Mouse (Mus musculus): Measurements from ENCODE around the gene Vstm5. TPM values are rescaled to one million over a fixed set of nuclear protein-coding genes. Genes with fewer than 3 reads are reported as not detected.
"Not testable (repeated sequence)": the region's sequence is repeated elsewhere in the genome, so short reads cannot be mapped to it uniquely, and the experiment has no call there.

Gene Vstm5
- 1.7 and 1.8 TPM in 2 replicates for polyA plus RNA-seq (2011; ENCODE audit: insufficient read depth, insufficient read length, low read depth, missing spikeins)

DNA sequence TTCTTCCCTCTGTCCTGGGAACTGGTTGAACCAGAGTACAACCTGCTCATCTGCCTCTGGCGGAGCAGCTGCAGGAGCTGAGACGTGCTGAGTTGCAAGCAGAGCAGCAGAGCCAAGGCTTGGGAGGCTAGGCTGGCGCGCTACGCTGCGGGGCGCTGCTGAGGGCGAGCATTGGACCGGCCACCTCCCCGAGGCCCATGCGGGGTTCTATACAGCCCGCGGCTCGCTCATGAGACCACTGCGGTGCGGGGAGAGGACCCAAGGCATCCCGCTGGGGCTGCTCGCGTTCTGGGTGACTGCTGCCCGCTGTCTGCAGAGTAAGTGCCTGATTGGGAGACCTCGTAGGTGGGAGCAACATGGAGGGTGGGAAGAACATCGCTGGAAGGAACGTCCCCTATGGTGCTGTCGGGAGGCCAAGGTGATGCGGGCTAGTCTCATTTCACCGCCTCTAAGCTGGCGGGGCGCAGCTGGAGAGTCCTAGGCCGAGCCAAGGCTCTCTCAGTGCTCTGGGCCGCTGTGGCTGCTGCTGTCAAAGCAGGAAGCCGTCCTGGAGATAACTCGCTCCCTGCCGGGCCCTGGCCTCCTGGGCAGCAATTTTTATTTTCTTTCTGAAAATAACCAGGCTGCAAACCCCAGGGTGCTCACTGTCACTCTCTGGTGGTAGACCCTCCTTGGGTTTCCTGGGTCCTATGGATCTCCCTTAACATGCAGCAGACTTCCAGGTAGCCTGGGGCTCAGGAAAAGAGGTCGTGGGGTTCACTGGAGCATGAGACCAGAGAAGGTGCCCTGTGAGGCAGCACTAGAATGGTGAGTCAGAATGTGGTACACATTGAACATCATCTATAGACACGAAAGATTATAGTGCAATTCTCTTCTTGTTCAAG lies at the start of gene Vstm5:
Gene Vstm5 (plus strand): TSS at position 4 of the 884 bp plus-strand sequence.
- Histone ChIP-seq H3K9me3 (replicated peaks; ENCODE audit: control insufficient read depth, insufficient read depth, low read length, poor library complexity, severe bottlenecking) (no peaks in the 10 kb centered on the region), H3K36me3 (ENCODE audit: control insufficient read depth, insufficient read depth, low read length, poor library complexity, severe bottlenecking) (no peaks in the 10 kb centered on the region), H3K4me1 (ENCODE audit: control insufficient read depth, insufficient read depth, low read length) (peaks cover 5% of the 10 kb centered on the region), H3K27ac (ENCODE audit: insufficient read depth, low read length) (peak within 1 kb of the TSS; percentile 43; the same call in 1 of the 2 replicates), H3K27me3 (ENCODE audit: control insufficient read depth, insufficient read depth, low read length, poor library complexity, severe bottlenecking) (no peaks in the 10 kb centered on the region), H3K9ac (ENCODE audit: low read depth, poor library complexity, severe bottlenecking) (peak within 1 kb of the TSS; percentile 9; the same call in 1 of the 2 replicates), H3K4me3 (ENCODE audit: low read depth, low read length) (peak within 1 kb of the TSS; percentile 51)
- TF ChIP-seq CTCF (IDR thresholded peaks at IDR 0.05; ENCODE audit: low read depth, low read length) = no peak
- TF ChIP-seq POLR2A (IDR thresholded peaks at IDR 0.05; ENCODE audit: insufficient read depth, low read length) = no peak
- TF ChIP-seq EP300 (IDR thresholded peaks at IDR 0.05; ENCODE audit: insufficient read depth, low read depth, low read length) = no peak

DNA sequence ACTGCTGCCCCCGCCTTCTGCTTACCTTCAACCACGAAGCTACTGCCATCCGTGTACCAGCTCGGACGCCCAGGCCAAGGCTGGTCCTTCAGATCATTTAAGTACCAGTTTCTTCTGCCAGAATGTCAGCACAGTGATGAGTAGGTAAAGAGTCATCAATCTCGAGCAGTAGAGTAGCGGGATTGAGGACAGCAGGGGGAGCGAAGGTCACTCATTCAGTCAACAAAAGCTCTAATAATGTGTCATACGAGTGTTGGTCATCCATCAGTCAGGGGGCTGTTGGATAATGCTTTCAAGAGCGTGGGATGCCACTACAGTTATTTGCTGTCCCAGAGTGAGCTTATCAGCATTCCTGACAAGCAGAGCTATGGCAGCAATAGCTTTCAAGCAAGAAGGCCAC lies 44.0 kb upstream of the Vstm5 start:
- H3K27me3 ChIP-seq (ENCODE audit: control insufficient read depth, insufficient read depth, low read length, poor library complexity, severe bottlenecking); H3K4me1 ChIP-seq (ENCODE audit: control insufficient read depth, insufficient read depth, low read length); H3K9ac ChIP-seq (ENCODE audit: low read depth, poor library complexity, severe bottlenecking); H3K27ac ChIP-seq (ENCODE audit: insufficient read depth, low read length); H3K4me3 ChIP-seq (ENCODE audit: low read depth, low read length); H3K36me3 ChIP-seq (ENCODE audit: control insufficient read depth, insufficient read depth, low read length, poor library complexity, severe bottlenecking); H3K9me3 ChIP-seq (replicated peaks; ENCODE audit: control insufficient read depth, insufficient read depth, low read length, poor library complexity, severe bottlenecking): not testable (repeated sequence)

DNA sequence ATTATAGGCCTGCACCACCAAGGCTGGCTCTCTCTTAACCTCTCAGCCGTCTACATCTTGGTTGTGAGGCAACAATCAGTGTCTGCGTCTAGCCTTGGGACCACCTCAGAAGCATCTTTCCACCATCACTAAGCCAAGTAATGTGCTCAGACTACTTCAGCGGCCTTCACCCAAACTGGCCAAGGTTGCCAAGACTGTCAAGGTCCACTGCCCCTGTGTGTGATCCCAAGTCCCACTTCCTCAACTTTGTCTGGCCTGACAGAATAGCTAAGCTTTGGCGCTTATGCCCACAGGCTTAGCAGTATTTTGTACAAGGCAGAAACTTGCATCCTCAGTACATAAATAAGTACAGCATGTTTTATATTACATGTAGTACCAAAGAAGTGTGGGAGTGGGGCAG lies 32.2 kb upstream of the Vstm5 start:
- Histone ChIP-seq H3K27me3 (ENCODE audit: control insufficient read depth, insufficient read depth, low read length, poor library complexity, severe bottlenecking) (no peaks in the 10 kb centered on the region), H3K36me3 (ENCODE audit: control insufficient read depth, insufficient read depth, low read length, poor library complexity, severe bottlenecking) (no peaks in the 10 kb centered on the region), H3K27ac (ENCODE audit: insufficient read depth, low read length) (no peak overlapping the region), H3K9ac (ENCODE audit: low read depth, poor library complexity, severe bottlenecking) (no peak overlapping the region), H3K4me3 (ENCODE audit: low read depth, low read length) (no peak overlapping the region), H3K4me1 (ENCODE audit: control insufficient read depth, insufficient read depth, low read length) (no peaks in the 10 kb centered on the region), H3K9me3 (replicated peaks; ENCODE audit: control insufficient read depth, insufficient read depth, low read length, poor library complexity, severe bottlenecking) (no peaks in the 10 kb centered on the region)
- TF ChIP-seq EP300 (IDR thresholded peaks at IDR 0.05; ENCODE audit: insufficient read depth, low read depth, low read length) = no peak
- TF ChIP-seq CTCF (IDR thresholded peaks at IDR 0.05; ENCODE audit: low read depth, low read length) = no peak
- no peak for TF ChIP-seq POLR2A (IDR thresholded peaks at IDR 0.05; ENCODE audit: insufficient read depth, low read length)

DNA sequence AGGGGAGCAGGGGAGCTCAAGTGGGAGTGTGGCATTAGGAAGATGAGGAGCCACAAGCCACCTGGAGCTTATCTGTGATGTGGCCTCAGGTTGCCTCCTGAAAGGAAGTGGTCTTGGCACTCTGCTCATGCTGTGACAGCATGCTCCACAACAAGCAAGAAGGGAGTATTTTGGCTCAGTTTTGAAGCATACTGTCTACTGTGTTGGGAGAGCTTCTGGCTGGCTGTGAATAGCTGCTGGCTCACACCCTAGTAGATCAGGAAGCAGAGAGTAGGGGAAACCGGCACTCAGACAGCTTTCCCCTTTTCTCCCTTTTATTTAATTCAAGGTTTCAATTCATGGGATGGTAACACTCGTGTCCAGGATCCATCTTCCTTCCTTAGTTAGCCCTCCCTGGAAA lies 29.5 kb upstream of the Vstm5 start:
- H3K4me1 ChIP-seq (ENCODE audit: control insufficient read depth, insufficient read depth, low read length) = no peaks in the 10 kb centered on the region
- TF ChIP-seq POLR2A (IDR thresholded peaks at IDR 0.05; ENCODE audit: insufficient read depth, low read length) (no peak), EP300 (IDR thresholded peaks at IDR 0.05; ENCODE audit: insufficient read depth, low read depth, low read length) (no peak), CTCF (IDR thresholded peaks at IDR 0.05; ENCODE audit: low read depth, low read length) (no peak)

DNA sequence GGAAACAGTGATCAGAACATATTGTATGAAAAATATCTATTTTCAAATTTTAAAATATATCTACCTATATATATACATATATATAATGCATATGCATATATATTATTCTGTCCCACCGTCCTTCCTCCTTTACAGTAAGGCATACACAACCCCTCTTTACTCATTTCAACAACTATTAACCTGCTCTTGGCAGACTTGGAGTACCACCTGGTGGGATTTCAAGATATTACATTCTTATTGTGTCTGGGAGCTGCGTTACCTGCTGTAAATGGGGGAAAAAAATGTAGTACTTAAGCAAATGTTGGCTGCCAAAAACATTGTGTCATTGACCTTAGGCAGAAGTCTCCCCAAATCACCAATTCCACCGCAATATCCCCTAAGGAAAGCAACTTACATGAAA lies 27.0 kb upstream of the Vstm5 start:
- Histone ChIP-seq H3K36me3 (ENCODE audit: control insufficient read depth, insufficient read depth, low read length, poor library complexity, severe bottlenecking) (no peaks in the 10 kb centered on the region), H3K4me3 (ENCODE audit: low read depth, low read length) (no peak overlapping the region), H3K9me3 (replicated peaks; ENCODE audit: control insufficient read depth, insufficient read depth, low read length, poor library complexity, severe bottlenecking) (no peaks in the 10 kb centered on the region), H3K9ac (ENCODE audit: low read depth, poor library complexity, severe bottlenecking) (no peak overlapping the region), H3K27me3 (ENCODE audit: control insufficient read depth, insufficient read depth, low read length, poor library complexity, severe bottlenecking) (no peaks in the 10 kb centered on the region), H3K27ac (ENCODE audit: insufficient read depth, low read length) (no peak overlapping the region), H3K4me1 (ENCODE audit: control insufficient read depth, insufficient read depth, low read length) (no peaks in the 10 kb centered on the region)
- TF ChIP-seq POLR2A (IDR thresholded peaks at IDR 0.05; ENCODE audit: insufficient read depth, low read length) (no peak), CTCF (IDR thresholded peaks at IDR 0.05; ENCODE audit: low read depth, low read length) (no peak), EP300 (IDR thresholded peaks at IDR 0.05; ENCODE audit: insufficient read depth, low read depth, low read length) (no peak)

More for the DNA sequence above, 29.5 kb upstream of the Vstm5 start:
- no peak overlapping the region for H3K4me3 ChIP-seq (ENCODE audit: low read depth, low read length)
- H3K9ac ChIP-seq (ENCODE audit: low read depth, poor library complexity, severe bottlenecking) = no peak overlapping the region
- H3K9me3 ChIP-seq (replicated peaks; ENCODE audit: control insufficient read depth, insufficient read depth, low read length, poor library complexity, severe bottlenecking) = no peaks in the 10 kb centered on the region
- H3K27ac ChIP-seq (ENCODE audit: insufficient read depth, low read length) = no peak overlapping the region
- no peaks in the 10 kb centered on the region for H3K27me3 ChIP-seq (ENCODE audit: control insufficient read depth, insufficient read depth, low read length, poor library complexity, severe bottlenecking)
- H3K36me3 ChIP-seq (ENCODE audit: control insufficient read depth, insufficient read depth, low read length, poor library complexity, severe bottlenecking) = no peaks in the 10 kb centered on the region

DNA sequence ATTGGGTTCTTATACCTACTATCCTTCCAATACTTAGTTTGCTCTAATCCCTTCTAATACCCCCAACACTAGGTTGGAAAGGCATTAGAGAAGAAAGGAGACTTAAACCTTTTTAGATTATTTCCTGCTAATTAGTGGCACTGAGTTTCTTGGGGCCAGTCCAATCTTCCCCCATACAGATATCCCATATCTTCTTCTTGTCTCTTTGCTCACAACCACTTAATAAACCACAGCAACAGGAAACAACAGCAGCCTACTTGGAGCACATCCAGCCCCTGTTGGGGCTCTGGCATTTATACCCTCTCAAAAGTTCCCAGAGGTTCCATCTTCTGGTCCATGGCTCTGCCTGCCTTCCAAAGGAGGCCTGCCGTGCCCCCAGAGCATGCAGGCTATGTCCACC lies 25.1 kb upstream of the Vstm5 start:
- H3K9me3 ChIP-seq (replicated peaks; ENCODE audit: control insufficient read depth, insufficient read depth, low read length, poor library complexity, severe bottlenecking) = no peaks in the 10 kb centered on the region
- H3K27me3 ChIP-seq (ENCODE audit: control insufficient read depth, insufficient read depth, low read length, poor library complexity, severe bottlenecking) = no peaks in the 10 kb centered on the region
- TF ChIP-seq EP300 (IDR thresholded peaks at IDR 0.05; ENCODE audit: insufficient read depth, low read depth, low read length) = no peak
- no peak for TF ChIP-seq CTCF (IDR thresholded peaks at IDR 0.05; ENCODE audit: low read depth, low read length)
- TF ChIP-seq POLR2A (IDR thresholded peaks at IDR 0.05; ENCODE audit: insufficient read depth, low read length) = no peak
- H3K4me1 ChIP-seq (ENCODE audit: control insufficient read depth, insufficient read depth, low read length) = no peaks in the 10 kb centered on the region
- H3K9ac ChIP-seq (ENCODE audit: low read depth, poor library complexity, severe bottlenecking) = no peak overlapping the region
- no peaks in the 10 kb centered on the region for H3K36me3 ChIP-seq (ENCODE audit: control insufficient read depth, insufficient read depth, low read length, poor library complexity, severe bottlenecking)
- H3K27ac ChIP-seq (ENCODE audit: insufficient read depth, low read length) = no peak overlapping the region
- H3K4me3 ChIP-seq (ENCODE audit: low read depth, low read length) = no peak overlapping the region
